Mouse (Mus musculus): ENCODE measurements around the gene Fam189a2.

DNA sequence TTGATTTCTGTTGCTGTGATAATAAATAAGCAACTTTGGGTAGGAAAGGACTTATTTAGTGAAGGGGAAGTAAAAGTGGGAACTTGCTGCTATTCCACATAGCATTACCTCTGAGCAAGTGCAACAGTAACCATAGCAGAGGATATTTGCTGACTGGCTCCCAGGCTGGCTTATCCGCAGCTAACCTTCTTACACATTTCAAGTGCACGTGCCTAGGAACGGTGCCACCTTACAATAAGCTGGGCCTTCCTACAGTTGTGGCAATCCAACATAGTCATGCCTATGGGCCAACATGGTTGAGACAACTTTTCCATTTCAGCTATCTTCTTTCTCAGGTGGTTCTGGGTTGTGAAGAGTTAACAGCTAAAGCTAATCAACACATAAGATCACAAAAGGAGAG is 46.8 kb upstream of the Fam189a2 start:
- TF ChIP-seq CTCF (IDR thresholded peaks at IDR 0.05; ENCODE audit: extremely low read depth, insufficient read depth, low read length) (no peak), POLR2A (IDR thresholded peaks at IDR 0.05; ENCODE audit: extremely low read depth, insufficient read depth, low read length) (no peak)

Data from cortical plate, adult 2 months (tissue).